Comparison of ENCODE assay signal across 8 mouse cellular contexts in the genomic region with DNA sequence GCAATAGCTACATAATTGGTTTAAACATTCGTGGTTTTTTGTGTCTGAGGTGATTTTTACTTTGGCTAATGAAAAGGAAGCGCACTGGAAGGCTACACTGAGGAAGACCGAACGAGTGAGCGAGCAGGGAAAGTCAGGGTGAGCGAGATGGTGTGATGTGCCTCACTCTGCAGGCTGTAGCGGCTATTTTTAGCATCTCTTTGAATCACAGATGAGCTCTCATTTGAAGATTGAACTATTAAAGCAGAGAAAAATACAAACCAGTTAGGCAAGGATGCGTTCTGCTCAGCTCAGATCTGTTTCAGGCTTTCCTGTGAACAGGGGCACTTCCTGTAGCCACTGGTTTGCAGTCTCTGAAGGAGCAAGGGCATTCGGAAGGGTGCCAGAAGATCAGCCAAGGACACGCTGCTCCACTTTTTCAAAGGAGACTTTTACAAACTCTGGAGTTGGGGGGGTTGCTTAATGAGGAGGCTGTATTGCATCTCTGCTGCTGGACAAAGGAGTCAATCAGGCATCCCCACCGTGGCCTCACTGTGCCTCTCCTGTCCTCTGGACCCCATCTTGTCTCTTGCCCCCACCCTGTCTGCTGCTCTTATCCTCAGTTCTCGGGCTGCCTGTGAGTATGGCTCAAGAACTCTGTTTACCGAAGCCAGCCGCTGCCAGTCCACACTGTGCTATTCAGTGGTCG. TPM values are rescaled to one million over a fixed set of nuclear protein-coding genes. Genes with fewer than 3 reads are reported as not detected.
DNase-seq lines count a peak whose midpoint lies in the region; ATAC-seq lines count a peak whose summit lies in the region.
"Had no signal": no experiment of that assay in that cellular context is flagged by ENCODE, and none has a peak within 500 bp of the region (broad histone marks: within the 10 kb centered on the region; RNA-seq: fewer than 3 reads in every experiment).

No protein-coding gene starts in this region.

- no peak overlapping the region for H3K9ac ChIP-seq in hindbrain, embryonic 11.5 days (ENCODE audit: low read depth, low read length)
- H3K9ac ChIP-seq: limb, embryonic 12.5 days had no signal

- 61% methylated on average over 15 of the region's 15 CpGs for WGBS in hindbrain, embryonic 11.5 days

- ATAC-seq in hindbrain, embryonic 11.5 days (ENCODE audit: low FRiP score): peak; percentile 55

- H3K27ac ChIP-seq in hindbrain, embryonic 11.5 days (ENCODE audit: low read depth, low read length): no peak overlapping the region; the same call in 1 of the 2 replicates
- H3K27ac ChIP-seq: limb, embryonic 12.5 days had no signal

- no peaks in the 10 kb centered on the region for H3K36me3 ChIP-seq in hindbrain, embryonic 11.5 days (ENCODE audit: control insufficient read depth, insufficient read depth, low read length)
- H3K36me3 ChIP-seq: limb, embryonic 12.5 days had no signal

- no peak overlapping the region for H3K4me3 ChIP-seq in hindbrain, embryonic 11.5 days (ENCODE audit: low read depth, low read length)
- H3K4me3 ChIP-seq: limb, embryonic 12.5 days had no signal

- intact Hi-C loops in left cerebral cortex, postnatal 14 days (cut with DNase I): no loop called here

- DNase-seq in right cerebral cortex, adult 18-20 months: peak; percentile 72
- no peak for DNase-seq in right cerebral cortex, postnatal 25 days
- DNase-seq in hindbrain, embryonic 11.5 days (ENCODE audit: low spot score): no peak
- peak; percentile 70 to 83 for DNase-seq in left cerebral cortex, postnatal 14 days (ENCODE audit: low spot score in 2 of 2)
- peak; percentile 70 for DNase-seq in retina, embryonic 14.5 days (ENCODE audit: low spot score)
- DNase-seq in spleen, postnatal 36 days (ENCODE audit: low spot score in 2 of 2): no peak
- DNase-seq in liver: no peak

- no peaks in the 10 kb centered on the region for H3K9me3 ChIP-seq in hindbrain, embryonic 11.5 days (ENCODE audit: control insufficient read depth, low read length)
- H3K9me3 ChIP-seq: limb, embryonic 12.5 days had no signal

- H3K4me1 ChIP-seq in hindbrain, embryonic 11.5 days (replicated peaks; ENCODE audit: control insufficient read depth, insufficient read depth, low read length): peaks cover 7% of the 10 kb centered on the region; the same call in 1 of the 2 replicates

- no peak overlapping the region for H3K4me2 ChIP-seq in hindbrain, embryonic 11.5 days (replicated peaks; ENCODE audit: low read depth, low read length)
- H3K4me2 ChIP-seq: limb, embryonic 12.5 days had no signal

- H3K27me3 ChIP-seq in hindbrain, embryonic 11.5 days (ENCODE audit: control insufficient read depth, insufficient read depth, low read length): no peaks in the 10 kb centered on the region
- H3K27me3 ChIP-seq: limb, embryonic 12.5 days had no signal

RNA-seq across cellular contexts. Expression of a gene that starts 28.1 kb away (rescaled TPM):
- polyA plus RNA-seq in hindbrain, embryonic 11.5 days (2014; fragmentation: Nextera tagmentation; extraction: Ambion mirVana): 7.1 TPM in 2 replicates
- total RNA-seq in left cerebral cortex, postnatal 14 days (2021): 10 to 100 TPM; 82.5 to 90.7 TPM

Comparison
In these comparisons a context has a peak if more than half of its experiments do, and no peak if none do; other contexts are left out.
1. DNase-seq: peak in right cerebral cortex, adult 18-20 months (single experiment), left cerebral cortex, postnatal 14 days (2 of 2) and retina, embryonic 14.5 days (single experiment); none in right cerebral cortex, postnatal 25 days (single experiment), hindbrain, embryonic 11.5 days (single experiment), spleen, postnatal 36 days (0 of 2) and liver (single experiment).